Mouse (Mus musculus): ENCODE measurements around the gene Tle6. TPM values are rescaled to one million over a fixed set of nuclear protein-coding genes. Genes with fewer than 3 reads are reported as not detected.

Gene Tle6
- polyA plus RNA-seq, 1 experiment from 2014 or later: 3.9 TPM

- ATAC-seq (replicated peaks; ENCODE audit: low FRiP score) (peak; percentile 47), DNase-seq (ENCODE audit: low spot score) (no peak)
- peaks cover 8% of the 10 kb centered on the region for H3K4me1 ChIP-seq (replicated peaks; ENCODE audit: control insufficient read depth, insufficient read depth, low read length)
- WGBS: 68% methylated on average over 7 of the region's 7 CpGs
- H3K9me3 ChIP-seq (ENCODE audit: control insufficient read depth, low read length): no peaks in the 10 kb centered on the region
- peak overlapping the region; percentile 80 for H3K4me2 ChIP-seq (ENCODE audit: low read depth, low read length, severe bottlenecking)
- no peaks in the 10 kb centered on the region; the same call in 1 of the 2 replicates for H3K36me3 ChIP-seq (ENCODE audit: control insufficient read depth, insufficient read depth, low read length)
- peak overlapping the region; percentile 85 for H3K9ac ChIP-seq (ENCODE audit: low read length)
- no peaks in the 10 kb centered on the region for H3K27me3 ChIP-seq (ENCODE audit: control insufficient read depth, insufficient read depth, low read length)
- H3K27ac ChIP-seq (ENCODE audit: low read depth, low read length): peak overlapping the region; percentile 82
- H3K4me3 ChIP-seq (ENCODE audit: low read depth, low read length): peak overlapping the region; percentile 71
Observed at GRCm38 (mm10) chr10:81627836-81628220, 27.0 kb upstream of the Tle6 start.

- Histone ChIP-seq H3K9me3 (ENCODE audit: control insufficient read depth, low read length) (no peaks in the 10 kb centered on the region), H3K4me1 (replicated peaks; ENCODE audit: control insufficient read depth, insufficient read depth, low read length) (peaks cover 8% of the 10 kb centered on the region), H3K4me3 (ENCODE audit: low read depth, low read length) (peak within 1 kb of the TSS; percentile 71), H3K4me2 (ENCODE audit: low read depth, low read length, severe bottlenecking) (peak within 1 kb of the TSS; percentile 80), H3K27ac (ENCODE audit: low read depth, low read length) (peak within 1 kb of the TSS; percentile 82), H3K9ac (ENCODE audit: low read length) (peak within 1 kb of the TSS; percentile 85), H3K36me3 (ENCODE audit: control insufficient read depth, insufficient read depth, low read length) (no peaks in the 10 kb centered on the region; the same call in 1 of the 2 replicates), H3K27me3 (ENCODE audit: control insufficient read depth, insufficient read depth, low read length) (no peaks in the 10 kb centered on the region)
- peak; percentile 91 for ATAC-seq (replicated peaks; ENCODE audit: low FRiP score)
- peak; percentile 94 for DNase-seq (ENCODE audit: low spot score)
- 5% methylated on average over 40 of the region's 40 CpGs for WGBS
Observed at GRCm38 (mm10) chr10:81626994-81627835, 26.3 kb upstream of the Tle6 start, which contains the start of gene Sirt6. Gene Sirt6 (minus strand): TSS chr10:81627797.

- H3K9ac ChIP-seq (ENCODE audit: low read length): peak overlapping the region; percentile 85
- 93% methylated on average over 22 of the region's 22 CpGs for WGBS
- H3K36me3 ChIP-seq (ENCODE audit: control insufficient read depth, insufficient read depth, low read length): no peaks in the 10 kb centered on the region; the same call in 1 of the 2 replicates
- ATAC-seq (replicated peaks; ENCODE audit: low FRiP score): peak; percentile 1; the same call in 1 of the 2 replicates
- H3K9me3 ChIP-seq (ENCODE audit: control insufficient read depth, low read length): no peaks in the 10 kb centered on the region
- H3K27ac ChIP-seq (ENCODE audit: low read depth, low read length): peak overlapping the region; percentile 82; the same call in 1 of the 2 replicates
- H3K4me3 ChIP-seq (ENCODE audit: low read depth, low read length): peak overlapping the region; percentile 71
- H3K4me1 ChIP-seq (replicated peaks; ENCODE audit: control insufficient read depth, insufficient read depth, low read length): peaks cover 8% of the 10 kb centered on the region
- no peak for DNase-seq (ENCODE audit: low spot score)
- H3K4me2 ChIP-seq (ENCODE audit: low read depth, low read length, severe bottlenecking): peak overlapping the region; percentile 80
- H3K27me3 ChIP-seq (ENCODE audit: control insufficient read depth, insufficient read depth, low read length): no peaks in the 10 kb centered on the region
Observed at GRCm38 (mm10) chr10:81626101-81626993, 25.5 kb upstream of the Tle6 start.

GRCm38 (mm10) chr10:81623441-81623840, 22.6 kb upstream of the Tle6 start:
- Histone ChIP-seq H3K27me3 (ENCODE audit: control insufficient read depth, insufficient read depth, low read length) (no peaks in the 10 kb centered on the region), H3K27ac (ENCODE audit: low read depth, low read length) (no peak overlapping the region), H3K9me3 (ENCODE audit: control insufficient read depth, low read length) (no peaks in the 10 kb centered on the region), H3K36me3 (ENCODE audit: control insufficient read depth, insufficient read depth, low read length) (no peaks in the 10 kb centered on the region; the same call in 1 of the 2 replicates), H3K4me2 (ENCODE audit: low read depth, low read length, severe bottlenecking) (no peak overlapping the region), H3K9ac (ENCODE audit: low read length) (no peak overlapping the region), H3K4me3 (ENCODE audit: low read depth, low read length) (no peak overlapping the region), H3K4me1 (replicated peaks; ENCODE audit: control insufficient read depth, insufficient read depth, low read length) (peaks cover 8% of the 10 kb centered on the region)
- 60% methylated on average over 8 of the region's 8 CpGs for whole genome bisulfite sequencing
- ATAC-seq (replicated peaks; ENCODE audit: low FRiP score) (no peak), DNase-seq (ENCODE audit: low spot score) (no peak)

GRCm38 (mm10) chr10:81620786-81621185, 19.9 kb upstream of the Tle6 start:
- Histone ChIP-seq H3K27ac (ENCODE audit: low read depth, low read length) (no peak overlapping the region), H3K4me1 (replicated peaks; ENCODE audit: control insufficient read depth, insufficient read depth, low read length) (no peaks in the 10 kb centered on the region), H3K9ac (ENCODE audit: low read length) (no peak overlapping the region), H3K27me3 (ENCODE audit: control insufficient read depth, insufficient read depth, low read length) (no peaks in the 10 kb centered on the region), H3K4me3 (ENCODE audit: low read depth, low read length) (no peak overlapping the region), H3K4me2 (ENCODE audit: low read depth, low read length, severe bottlenecking) (no peak overlapping the region), H3K9me3 (ENCODE audit: control insufficient read depth, low read length) (no peaks in the 10 kb centered on the region), H3K36me3 (ENCODE audit: control insufficient read depth, insufficient read depth, low read length) (no peaks in the 10 kb centered on the region; the same call in 1 of the 2 replicates)
- ATAC-seq (replicated peaks; ENCODE audit: low FRiP score) (no peak), DNase-seq (ENCODE audit: low spot score) (no peak)
- WGBS: 67% methylated on average over 9 of the region's 9 CpGs

- no peak overlapping the region for H3K27ac ChIP-seq (ENCODE audit: low read depth, low read length)
- no peaks in the 10 kb centered on the region; the same call in 1 of the 2 replicates for H3K36me3 ChIP-seq (ENCODE audit: control insufficient read depth, insufficient read depth, low read length)
- no peaks in the 10 kb centered on the region for H3K27me3 ChIP-seq (ENCODE audit: control insufficient read depth, insufficient read depth, low read length)
- DNase-seq (ENCODE audit: low spot score) (no peak), ATAC-seq (replicated peaks; ENCODE audit: low FRiP score) (no peak)
- H3K9me3 ChIP-seq (ENCODE audit: control insufficient read depth, low read length): no peaks in the 10 kb centered on the region
- H3K4me1 ChIP-seq (replicated peaks; ENCODE audit: control insufficient read depth, insufficient read depth, low read length): no peaks in the 10 kb centered on the region
- no peak overlapping the region for H3K9ac ChIP-seq (ENCODE audit: low read length)
- WGBS: 89% methylated on average over 5 of the region's 5 CpGs
- no peak overlapping the region for H3K4me3 ChIP-seq (ENCODE audit: low read depth, low read length)
- H3K4me2 ChIP-seq (ENCODE audit: low read depth, low read length, severe bottlenecking): no peak overlapping the region
Observed at GRCm38 (mm10) chr10:81619976-81620375, 19.1 kb upstream of the Tle6 start.

- ATAC-seq (replicated peaks; ENCODE audit: low FRiP score): no peak
- Histone ChIP-seq H3K4me3 (ENCODE audit: low read depth, low read length) (no peak overlapping the region), H3K4me2 (ENCODE audit: low read depth, low read length, severe bottlenecking) (no peak overlapping the region), H3K9ac (ENCODE audit: low read length) (no peak overlapping the region), H3K27me3 (ENCODE audit: control insufficient read depth, insufficient read depth, low read length) (no peaks in the 10 kb centered on the region), H3K4me1 (replicated peaks; ENCODE audit: control insufficient read depth, insufficient read depth, low read length) (no peaks in the 10 kb centered on the region), H3K27ac (ENCODE audit: low read depth, low read length) (no peak overlapping the region), H3K36me3 (ENCODE audit: control insufficient read depth, insufficient read depth, low read length) (no peaks in the 10 kb centered on the region), H3K9me3 (ENCODE audit: control insufficient read depth, low read length) (no peaks in the 10 kb centered on the region)
- DNase-seq (ENCODE audit: low spot score): no peak
- 69% methylated on average over 6 of the region's 6 CpGs for WGBS
Observed at GRCm38 (mm10) chr10:81615486-81615885, 14.6 kb upstream of the Tle6 start.

GRCm38 (mm10) chr10:81612779-81613178, 11.9 kb upstream of the Tle6 start:
- Histone ChIP-seq H3K36me3 (ENCODE audit: control insufficient read depth, insufficient read depth, low read length) (no peaks in the 10 kb centered on the region), H3K27me3 (ENCODE audit: control insufficient read depth, insufficient read depth, low read length) (no peaks in the 10 kb centered on the region), H3K9ac (ENCODE audit: low read length) (no peak overlapping the region), H3K27ac (ENCODE audit: low read depth, low read length) (no peak overlapping the region), H3K9me3 (ENCODE audit: control insufficient read depth, low read length) (no peaks in the 10 kb centered on the region), H3K4me1 (replicated peaks; ENCODE audit: control insufficient read depth, insufficient read depth, low read length) (no peaks in the 10 kb centered on the region), H3K4me2 (ENCODE audit: low read depth, low read length, severe bottlenecking) (no peak overlapping the region), H3K4me3 (ENCODE audit: low read depth, low read length) (no peak overlapping the region)
- DNase-seq (ENCODE audit: low spot score): no peak
- no peak for ATAC-seq (replicated peaks; ENCODE audit: low FRiP score)
- WGBS: 65% methylated on average over 3 of the region's 3 CpGs
